Mouse (Mus musculus) thymus, postnatal 0 days (tissue): ENCODE data around the gene Mup10. TPM values are rescaled to one million over a fixed set of nuclear protein-coding genes. Genes with fewer than 3 reads are reported as not detected.
"Not testable (repeated sequence)": the region's sequence is repeated elsewhere in the genome, so short reads cannot be mapped to it uniquely, and the experiment has no call there.

Experiments
- DNase-seq: peaks from one replicate; pipeline ENCODE4 v3.0.0-alpha.2; 2015; ENCODE audit warnings: low spot score
- polyA plus RNA-seq: library from polyadenylated mRNA; unstranded; fragments of >200 nt; fragmentation: Nextera tagmentation; extraction: Ambion mirVana; gene quantifications from 2 replicates; pipeline ENCODE4 v1.2.1, GENCODE M21; 2015

Gene Mup10
- not detected in 2 replicates for polyA plus RNA-seq

- DNase-seq: not testable (repeated sequence)
Observed at GRCm38 (mm10) chr4:60582099-60582498, at the start of gene Mup10. TSS of gene Mup10 (minus strand) at chr4:60582199.

Other genes with a start within 250 kb of the Mup10 start
- 0.17 and 0.30 TPM in 2 replicates for gene Mup9, start 160.2 kb downstream of the Mup10 start, polyA plus RNA-seq
- gene Mup1, start 80.2 kb downstream of the Mup10 start, polyA plus RNA-seq: 0.26 TPM in 1 of 2 replicates, not detected in the other
- gene Mup11, start 80.2 kb upstream of the Mup10 start, polyA plus RNA-seq: 0.31 TPM in 1 of 2 replicates, not detected in the other
- gene Mup12, start 159.1 kb upstream of the Mup10 start, polyA plus RNA-seq: 0.44 TPM in 1 of 2 replicates, not detected in the other
- not detected in 2 replicates for gene Mup22, start 239.3 kb upstream of the Mup10 start, polyA plus RNA-seq